Mouse (Mus musculus) olfactory bulb, adult 2 months (tissue): ENCODE results near the gene Saxo1. TPM values are rescaled to one million over a fixed set of nuclear protein-coding genes. Genes with fewer than 3 reads are reported as not detected.

Experiments used
- H3K27ac ChIP-seq: fragments of 200-500 bp; 2 replicates; pipeline ENCODE4 v1.5.1; 2012; ENCODE audit warnings: low read depth, low read length; ENCODE audit not compliant: insufficient read depth
- H3K4me1 ChIP-seq: fragments of 200-500 bp; 2 replicates; pipeline ENCODE4 v1.6.1; 2012; ENCODE audit warnings: low read length; ENCODE audit not compliant: control insufficient read depth, insufficient read depth
- H3K4me3 ChIP-seq: fragments of 200-500 bp; 2 replicates; pipeline ENCODE4 v1.5.1; 2012; ENCODE audit warnings: mild to moderate bottlenecking, low read depth, low read length, moderate library complexity; ENCODE audit not compliant: insufficient read depth
- CTCF ChIP-seq: fragments of 200-500 bp; IDR thresholded peaks from 2 replicates; pipeline ENCODE4 v1.5.1; 2012; ENCODE audit warnings: low read depth, mild to moderate bottlenecking, low read length, moderate library complexity; ENCODE audit not compliant: insufficient read depth
- POLR2A ChIP-seq: fragments of 200-500 bp; IDR thresholded peaks from 2 replicates; pipeline ENCODE4 v1.6.1; 2012; ENCODE audit warnings: mild to moderate bottlenecking, low read depth, low read length, moderate library complexity; ENCODE audit not compliant: insufficient read depth
- WGBS: fragments of 180-500 bp; shearing (Covaris S2); methylation state at CpG from one replicate; pipeline ENCODE4 v1.1.7; 2018; 5-methylcytosine and 5-hydroxymethylcytosine counted together
- polyA plus RNA-seq: library from polyadenylated mRNA; stranded (reverse); fragments of >200 nt; gene quantifications from 2 replicates; pipeline ENCODE4 v1.2.4, GENCODE M21; 2012; ENCODE audit warnings: low replicate concordance; ENCODE audit not compliant: missing spikeins, insufficient read depth, insufficient read length

The Saxo1 gene
- polyA plus RNA-seq, 1 experiment, result not detected

DNA sequence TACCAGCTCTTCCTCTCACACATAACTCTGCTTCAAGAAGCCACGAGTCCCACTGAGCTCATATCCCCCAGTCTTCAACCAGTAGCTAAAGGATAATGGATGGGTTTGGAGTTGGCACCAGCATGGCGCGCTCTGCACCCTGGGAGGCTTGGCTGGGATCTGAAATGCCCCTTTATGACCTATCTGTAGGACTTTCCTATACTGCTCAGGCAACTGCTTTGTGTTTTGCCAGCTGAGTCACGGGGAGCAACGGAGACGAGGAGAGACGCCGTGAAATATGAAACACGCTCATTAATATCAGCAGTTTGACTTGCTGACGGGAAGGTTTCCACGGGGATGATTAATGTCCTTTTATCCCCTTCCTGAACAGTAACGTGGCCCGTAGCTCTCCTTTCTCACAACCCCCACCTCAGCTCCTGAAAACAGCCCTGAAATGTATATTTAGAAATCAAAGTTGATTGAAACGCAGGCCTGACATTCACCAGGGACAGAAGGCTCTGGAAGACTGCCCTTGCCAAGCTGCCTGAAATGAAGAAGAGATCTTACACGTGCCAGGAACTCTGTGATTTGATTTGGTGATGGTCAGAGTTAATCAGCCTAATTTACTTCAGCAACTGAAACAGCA is 141.6 kb downstream of the Saxo1 start:
- TF ChIP-seq CTCF (no peak), POLR2A (no peak)
- 71% methylated on average over 15 of the region's 15 CpGs for WGBS
- Histone ChIP-seq H3K27ac (no peak overlapping the region), H3K4me3 (no peak overlapping the region), H3K4me1 (0 out of 2 replicates have a peak, but pooled peaks cover 3% of the 10 kb centered on the region)

DNA sequence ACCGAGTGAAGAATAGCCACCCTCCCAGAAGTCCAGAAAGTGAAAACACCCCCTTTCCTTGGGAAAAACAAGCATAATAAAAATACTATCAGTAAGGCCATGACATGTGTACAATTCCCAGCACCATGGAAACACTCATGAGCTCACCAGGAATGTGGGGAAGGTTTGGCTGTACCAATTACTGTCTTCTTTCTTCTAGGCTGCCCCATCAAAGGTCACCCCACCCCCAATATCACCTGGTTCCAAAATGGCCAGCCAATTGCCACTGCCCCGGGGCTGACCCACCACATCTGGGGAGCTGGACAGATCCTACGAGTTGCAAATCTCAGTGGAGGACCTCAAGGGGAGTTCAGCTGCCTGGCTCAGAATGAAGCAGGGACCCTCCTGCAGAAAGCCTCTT is 144.7 kb downstream of the Saxo1 start:
- H3K27ac ChIP-seq, result no peak overlapping the region
- TF ChIP-seq POLR2A (no peak), CTCF (no peak)
- no peak overlapping the region for H3K4me3 ChIP-seq
- WGBS, result 56% methylated on average over 3 of the region's 3 CpGs
- H3K4me1 ChIP-seq, result 0 out of 2 replicates have a peak, but pooled peaks cover 3% of the 10 kb centered on the region

DNA sequence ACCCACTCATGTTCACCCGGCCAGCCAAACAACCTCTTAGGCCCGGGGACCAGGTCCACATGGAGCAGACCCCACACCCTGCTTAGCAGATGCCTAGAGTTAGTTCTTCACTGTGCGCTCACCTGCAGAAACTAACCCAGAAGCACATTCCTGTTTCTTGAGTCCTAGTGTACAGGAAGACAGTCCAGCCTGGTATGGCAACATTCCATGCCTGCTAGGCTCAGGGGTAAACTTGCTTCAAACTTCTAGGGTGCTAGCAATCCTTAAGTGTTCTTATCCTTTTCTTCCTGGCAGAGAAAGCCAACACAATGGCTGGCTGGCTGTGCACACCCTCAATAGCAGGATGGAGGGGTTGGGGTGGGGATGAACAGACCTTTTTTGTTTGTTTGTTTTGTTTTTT is 147.2 kb downstream of the Saxo1 start:
- TF ChIP-seq CTCF, result no peak
- no peak for TF ChIP-seq POLR2A
- H3K4me1 ChIP-seq, result 0 out of 2 replicates have a peak, but pooled peaks cover 3% of the 10 kb centered on the region
- H3K4me3 ChIP-seq, result no peak overlapping the region
- WGBS, result 95% methylated on average over 3 of the region's 3 CpGs
- no peak overlapping the region for H3K27ac ChIP-seq

DNA sequence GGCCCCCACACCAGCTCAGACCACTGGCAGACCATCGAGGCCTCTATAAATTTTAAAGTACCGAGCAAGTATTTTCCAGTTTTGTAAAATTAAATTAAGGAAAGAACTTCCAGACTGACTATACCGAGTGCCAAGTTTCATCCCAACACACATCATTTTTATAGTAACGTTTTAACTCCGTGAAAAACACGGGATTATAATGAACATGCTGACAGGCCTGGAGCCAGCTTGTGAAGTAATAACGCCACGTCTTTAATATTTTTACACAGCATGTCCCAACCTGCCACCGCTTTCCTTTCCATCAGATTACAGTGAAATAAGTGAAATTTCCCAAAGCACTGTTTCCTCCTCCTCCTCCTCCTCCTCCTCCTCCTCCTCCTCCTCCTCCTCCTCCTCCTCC is 149.7 kb downstream of the Saxo1 start:
- no peak for TF ChIP-seq POLR2A
- Histone ChIP-seq H3K4me1 (no peaks in the 10 kb centered on the region), H3K4me3 (no peak overlapping the region), H3K27ac (no peak overlapping the region)
- 86% methylated on average over 9 of the region's 9 CpGs for WGBS

DNA sequence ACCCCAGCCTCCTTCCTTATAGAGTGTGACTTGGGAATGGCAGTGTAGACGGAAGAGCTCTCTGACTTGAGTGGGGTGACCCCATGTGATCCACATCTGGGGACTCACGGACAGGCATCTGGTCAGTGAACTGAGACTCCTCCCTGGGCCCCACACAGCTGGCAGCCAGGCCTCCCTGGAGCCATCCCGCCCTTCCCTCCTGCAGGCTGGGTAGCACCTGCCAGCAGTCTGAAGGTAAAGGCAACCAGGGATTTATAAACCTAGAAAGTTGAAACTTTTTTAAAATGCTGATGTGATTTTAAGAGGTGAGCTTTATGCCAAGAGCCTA is 151.0 kb downstream of the Saxo1 start:
- Histone ChIP-seq H3K4me3 (no peak overlapping the region), H3K27ac (no peak overlapping the region), H3K4me1 (no peaks in the 10 kb centered on the region)
- 92% methylated on average over 3 of the region's 3 CpGs for WGBS
- TF ChIP-seq POLR2A (no peak), CTCF (no peak)

GRCm38 (mm10) chr4:86406501-86407199 is 151.5 kb downstream of the Saxo1 start:
- TF ChIP-seq CTCF, result no peak
- TF ChIP-seq POLR2A, result no peak
- WGBS, result 80% methylated on average over 7 of the region's 7 CpGs
- no peaks in the 10 kb centered on the region for H3K4me1 ChIP-seq
- no peak overlapping the region for H3K27ac ChIP-seq
- H3K4me3 ChIP-seq, result no peak overlapping the region

DNA sequence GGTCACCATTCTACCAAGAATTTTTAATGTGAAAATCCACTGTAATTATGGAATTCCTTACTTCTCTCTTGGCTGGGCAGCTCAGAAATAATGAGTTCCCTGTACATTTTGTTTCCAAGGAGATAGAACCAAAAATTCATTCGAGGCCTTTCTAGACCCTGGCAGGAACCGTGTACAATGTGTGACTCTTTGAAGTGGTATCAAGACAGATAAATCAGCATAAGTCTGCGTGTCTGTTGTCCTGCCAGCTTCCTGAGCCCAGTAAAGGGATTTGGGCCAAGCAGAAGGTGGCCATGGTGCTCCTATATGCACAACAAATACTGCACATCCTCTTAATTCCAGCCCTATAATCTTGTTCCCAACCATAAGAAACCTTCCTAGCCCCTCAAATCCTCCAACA is 157.0 kb downstream of the Saxo1 start:
- no peak for TF ChIP-seq POLR2A
- TF ChIP-seq CTCF, result no peak
- Histone ChIP-seq H3K4me1 (no peaks in the 10 kb centered on the region), H3K4me3 (no peak overlapping the region), H3K27ac (no peak overlapping the region)
- 52% methylated on average over 3 of the region's 3 CpGs for WGBS

- WGBS, result 84% methylated on average over 2 of the region's 2 CpGs
- no peak for TF ChIP-seq POLR2A
- TF ChIP-seq CTCF, result no peak
- Histone ChIP-seq H3K4me3 (no peak overlapping the region), H3K4me1 (0 out of 2 replicates have a peak, but pooled peaks cover 2% of the 10 kb centered on the region), H3K27ac (no peak overlapping the region)
Measured at GRCm38 (mm10) chr4:86397470-86397869, 160.7 kb downstream of the Saxo1 start.

GRCm38 (mm10) chr4:86396672-86397288 is 161.3 kb downstream of the Saxo1 start:
- 53% methylated on average over 7 of the region's 7 CpGs for WGBS
- no peak for TF ChIP-seq CTCF
- no peak for TF ChIP-seq POLR2A
- no peak overlapping the region for H3K27ac ChIP-seq

DNA sequence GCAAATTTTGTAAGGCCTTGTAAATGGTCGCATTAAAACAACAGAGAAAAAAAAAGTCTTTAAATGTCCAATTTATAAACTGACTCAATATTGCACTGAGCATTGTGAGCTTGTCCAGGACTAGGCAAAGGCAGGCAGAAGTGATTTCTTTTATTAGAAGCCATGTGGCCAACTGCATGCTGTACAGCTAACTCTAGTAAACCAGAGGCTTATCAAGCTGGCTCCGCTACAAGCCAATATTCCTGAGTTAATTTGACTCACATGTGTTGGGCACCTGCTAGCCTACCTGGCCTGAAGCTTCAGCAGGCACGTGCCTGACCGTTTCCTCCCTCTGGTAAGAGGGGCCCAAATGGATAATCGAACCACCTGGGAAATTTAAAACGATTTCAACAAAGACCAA is 162.5 kb downstream of the Saxo1 start:
- Histone ChIP-seq H3K27ac (no peak overlapping the region), H3K4me3 (no peak overlapping the region), H3K4me1 (0 out of 2 replicates have a peak, but pooled peaks cover 2% of the 10 kb centered on the region)
- TF ChIP-seq POLR2A, result no peak
- TF ChIP-seq CTCF, result no peak
- 87% methylated on average over 6 of the region's 6 CpGs for WGBS

More at GRCm38 (mm10) chr4:86396672-86397288, 161.3 kb downstream of the Saxo1 start:
- H3K4me1 ChIP-seq, result 0 out of 2 replicates have a peak, but pooled peaks cover 2% of the 10 kb centered on the region
- H3K4me3 ChIP-seq, result no peak overlapping the region

Other genes with a start within 250 kb of the Saxo1 start
- gene Rraga, start 17.3 kb upstream of the Saxo1 start, polyA plus RNA-seq, result not detected in 2 replicates
- not detected in 2 replicates for gene Haus6, start 53.7 kb upstream of the Saxo1 start, polyA plus RNA-seq
- not detected in 2 replicates for gene Plin2, start 111.7 kb upstream of the Saxo1 start, polyA plus RNA-seq
- gene Dennd4c, start 190.2 kb upstream of the Saxo1 start, polyA plus RNA-seq, result not detected in 2 replicates